Mouse (Mus musculus) hindbrain, embryonic 14.5 days (tissue): ENCODE results near the gene Sh3gl1. TPM values are rescaled to one million over a fixed set of nuclear protein-coding genes. Genes with fewer than 3 reads are reported as not detected.

Experiments
- ATAC-seq: fragments of 200-750 bp; cut with Nextera tagmentation; 2 replicates; pipeline ENCODE4 v1.8.0; 2017; ENCODE audit warnings: moderate number of reproducible peaks, mild to moderate bottlenecking, moderate TSS enrichment, moderate library complexity; ENCODE audit not compliant: low FRiP score
- DNase-seq: peaks from one replicate; pipeline ENCODE4 v3.0.0-alpha.2; 2015; ENCODE audit warnings: low spot score
- H3K27ac ChIP-seq: fragments of 300-500 bp; sonication (generic); 2 replicates; pipeline ENCODE4 v1.5.1; 2014; ENCODE audit warnings: mild to moderate bottlenecking, moderate library complexity
- H3K27me3 ChIP-seq: fragments of 300-500 bp; sonication (generic); 2 replicates; pipeline ENCODE4 v1.6.1; 2014; ENCODE audit warnings: mild to moderate bottlenecking, low read length, mixed read lengths; ENCODE audit not compliant: control insufficient read depth, insufficient read depth
- H3K36me3 ChIP-seq: fragments of 300-500 bp; sonication (generic); replicated peaks from 2 replicates; pipeline ENCODE4 v1.6.1; 2014; ENCODE audit not compliant: control insufficient read depth, insufficient read depth
- H3K4me1 ChIP-seq: fragments of 300-500 bp; sonication (generic); replicated peaks from 2 replicates; pipeline ENCODE4 v1.6.1; 2014; ENCODE audit warnings: antibody characterized with exemption, low read length, mixed read lengths; ENCODE audit not compliant: control insufficient read depth, insufficient read depth
- H3K4me2 ChIP-seq: fragments of 300-500 bp; sonication (generic); replicated peaks from 2 replicates; pipeline ENCODE4 v1.6.1; 2014; ENCODE audit warnings: mild to moderate bottlenecking, moderate library complexity
- H3K4me3 ChIP-seq: fragments of 300-500 bp; sonication (generic); replicated peaks from 2 replicates; pipeline ENCODE4 v1.5.1; 2014; ENCODE audit warnings: mild to moderate bottlenecking, low read length
- H3K9ac ChIP-seq: fragments of 300-500 bp; sonication (generic); 2 replicates; pipeline ENCODE4 v1.6.1; 2014
- H3K9me3 ChIP-seq: fragments of 300-500 bp; sonication (generic); 2 replicates; pipeline ENCODE4 v1.6.1; 2016; ENCODE audit warnings: low read length; ENCODE audit not compliant: control insufficient read depth
- WGBS: fragments of 180-500 bp; shearing (Covaris S2); extraction: QIAGEN DNeasy Blood & Tissue Kit; methylation state at CpG from one replicate; pipeline ENCODE4 v1.1.7; 2014; 5-methylcytosine and 5-hydroxymethylcytosine counted together
- polyA plus RNA-seq: library from polyadenylated mRNA; unstranded; fragments of >200 nt; fragmentation: Nextera tagmentation; extraction: Ambion mirVana; gene quantifications from 2 replicates; pipeline ENCODE4 v1.2.1, GENCODE M21; 2014

Sh3gl1 gene
- polyA plus RNA-seq, 1 experiment from 2014 or later: 91.1 TPM

DNA sequence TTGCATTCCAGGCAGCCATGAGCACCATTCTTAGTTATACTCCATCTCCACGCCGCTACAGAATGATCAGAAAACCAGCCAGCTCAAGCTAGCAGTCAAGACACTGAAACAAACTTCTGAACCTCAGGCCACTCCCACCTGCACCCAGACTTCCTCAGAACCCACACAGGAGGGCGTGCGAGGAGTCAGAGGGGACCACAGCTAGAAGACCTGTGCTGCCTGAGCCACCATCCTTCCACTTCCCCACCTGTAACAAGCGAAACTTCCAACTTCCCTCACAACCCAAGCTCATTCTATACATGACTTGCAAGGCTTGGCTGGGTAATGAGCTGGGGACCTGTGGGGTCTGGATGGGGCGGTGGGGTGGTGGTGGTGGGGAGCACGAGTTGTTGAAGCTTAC lies 3.6 kb downstream of the Sh3gl1 start:
- Histone ChIP-seq H3K4me2 (no peak overlapping the region), H3K36me3 (peaks cover 39% of the 10 kb centered on the region), H3K4me1 (peaks cover 12% of the 10 kb centered on the region; the same call in 1 of the 2 replicates), H3K27me3 (no peaks in the 10 kb centered on the region), H3K27ac (no peak overlapping the region), H3K4me3 (no peak overlapping the region), H3K9me3 (no peaks in the 10 kb centered on the region), H3K9ac (0 out of 2 replicates have a peak overlapping the region, but pooled peaks have one; percentile 20)
- DNase-seq: no peak
- 80% methylated on average over 7 of the region's 7 CpGs for WGBS
- no peak for ATAC-seq

DNA sequence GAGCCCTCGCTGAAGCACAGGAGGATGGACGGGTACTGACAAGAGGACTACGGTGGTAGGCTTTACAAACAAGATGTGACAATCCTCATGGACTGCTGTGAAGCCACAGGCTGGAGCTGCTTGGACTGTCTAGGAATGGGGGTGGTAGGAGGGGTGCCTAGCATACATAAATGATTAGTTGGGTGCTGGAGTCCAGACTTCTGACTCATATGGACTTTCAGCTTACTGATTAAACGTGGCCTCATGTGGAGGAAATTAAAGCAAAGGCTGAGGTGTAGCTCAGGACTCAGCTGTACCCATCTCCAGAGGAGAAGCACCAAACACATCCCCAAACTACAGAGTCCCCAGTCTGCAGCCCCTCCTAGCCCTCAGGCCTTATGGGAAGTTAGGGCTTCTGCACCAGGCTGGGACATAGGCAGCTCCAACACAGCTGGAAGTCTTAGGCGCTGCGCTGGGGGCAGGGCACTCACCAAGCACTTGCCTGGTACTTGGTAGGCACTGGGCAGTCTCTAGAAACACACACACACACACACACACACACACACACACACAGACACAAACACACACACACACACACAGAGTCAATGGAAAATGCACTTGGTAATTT lies 4.2 kb downstream of the Sh3gl1 start:
- WGBS: 78% methylated on average over 6 of the region's 6 CpGs
- H3K4me2 ChIP-seq: no peak overlapping the region
- H3K4me3 ChIP-seq: no peak overlapping the region
- H3K9me3 ChIP-seq: no peaks in the 10 kb centered on the region
- ATAC-seq: no peak
- H3K27ac ChIP-seq: no peak overlapping the region
- DNase-seq: no peak
- H3K36me3 ChIP-seq: peaks cover 45% of the 10 kb centered on the region
- peaks cover 12% of the 10 kb centered on the region; the same call in 1 of the 2 replicates for H3K4me1 ChIP-seq
- no peaks in the 10 kb centered on the region for H3K27me3 ChIP-seq
- H3K9ac ChIP-seq: no peak overlapping the region

- H3K4me1 ChIP-seq: peaks cover 12% of the 10 kb centered on the region; the same call in 1 of the 2 replicates
Measured at GRCm38 (mm10) chr17:56031431-56031830, 5.0 kb downstream of the Sh3gl1 start.

DNA sequence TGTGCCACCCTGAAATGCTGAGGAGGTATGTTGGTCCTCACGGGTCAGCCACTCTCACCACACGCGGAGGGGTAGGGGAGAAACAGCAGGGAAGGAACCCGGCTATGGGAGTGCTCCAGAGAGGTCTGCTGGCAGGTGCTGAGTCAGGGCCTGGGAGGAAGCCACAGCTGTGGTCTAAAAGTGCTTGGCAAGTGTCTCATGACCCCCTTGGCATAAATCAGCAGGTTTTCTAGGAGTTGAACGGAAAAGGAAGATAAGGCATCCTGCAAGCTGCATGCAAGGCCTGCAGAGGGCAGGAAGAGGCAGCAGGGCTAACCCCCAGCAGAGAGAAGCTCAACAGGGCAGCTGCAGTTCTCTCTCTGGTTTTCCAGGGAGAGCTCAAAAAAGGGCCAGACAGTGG lies 5.5 kb downstream of the Sh3gl1 start:
- no peak overlapping the region for H3K9ac ChIP-seq
- WGBS: 75% methylated on average over 5 of the region's 5 CpGs
- no peak overlapping the region for H3K4me3 ChIP-seq
- ATAC-seq (no peak), DNase-seq (no peak)
- H3K27ac ChIP-seq: no peak overlapping the region
- H3K4me2 ChIP-seq: no peak overlapping the region
- no peaks in the 10 kb centered on the region for H3K27me3 ChIP-seq
- peaks cover 12% of the 10 kb centered on the region; the same call in 1 of the 2 replicates for H3K4me1 ChIP-seq
- no peaks in the 10 kb centered on the region for H3K9me3 ChIP-seq
- peaks cover 48% of the 10 kb centered on the region for H3K36me3 ChIP-seq

More at GRCm38 (mm10) chr17:56031431-56031830, 5.0 kb downstream of the Sh3gl1 start:
- Histone ChIP-seq H3K36me3 (peaks cover 48% of the 10 kb centered on the region), H3K27ac (no peak overlapping the region), H3K27me3 (no peaks in the 10 kb centered on the region), H3K9ac (no peak overlapping the region), H3K4me2 (no peak overlapping the region), H3K4me3 (no peak overlapping the region), H3K9me3 (no peaks in the 10 kb centered on the region)
- DNase-seq: no peak
- no peak for ATAC-seq
- 94% methylated on average over 7 of the region's 7 CpGs for WGBS

GRCm38 (mm10) chr17:56030238-56030870 lies 6.1 kb downstream of the Sh3gl1 start:
- Histone ChIP-seq H3K4me1 (peaks cover 6% of the 10 kb centered on the region; the same call in 1 of the 2 replicates), H3K4me3 (no peak overlapping the region), H3K4me2 (no peak overlapping the region), H3K27ac (no peak overlapping the region), H3K9me3 (no peaks in the 10 kb centered on the region), H3K27me3 (no peaks in the 10 kb centered on the region), H3K36me3 (peaks cover 48% of the 10 kb centered on the region), H3K9ac (no peak overlapping the region)
- DNase-seq: no peak
- WGBS: 87% methylated on average over 9 of the region's 9 CpGs
- no peak for ATAC-seq

DNA sequence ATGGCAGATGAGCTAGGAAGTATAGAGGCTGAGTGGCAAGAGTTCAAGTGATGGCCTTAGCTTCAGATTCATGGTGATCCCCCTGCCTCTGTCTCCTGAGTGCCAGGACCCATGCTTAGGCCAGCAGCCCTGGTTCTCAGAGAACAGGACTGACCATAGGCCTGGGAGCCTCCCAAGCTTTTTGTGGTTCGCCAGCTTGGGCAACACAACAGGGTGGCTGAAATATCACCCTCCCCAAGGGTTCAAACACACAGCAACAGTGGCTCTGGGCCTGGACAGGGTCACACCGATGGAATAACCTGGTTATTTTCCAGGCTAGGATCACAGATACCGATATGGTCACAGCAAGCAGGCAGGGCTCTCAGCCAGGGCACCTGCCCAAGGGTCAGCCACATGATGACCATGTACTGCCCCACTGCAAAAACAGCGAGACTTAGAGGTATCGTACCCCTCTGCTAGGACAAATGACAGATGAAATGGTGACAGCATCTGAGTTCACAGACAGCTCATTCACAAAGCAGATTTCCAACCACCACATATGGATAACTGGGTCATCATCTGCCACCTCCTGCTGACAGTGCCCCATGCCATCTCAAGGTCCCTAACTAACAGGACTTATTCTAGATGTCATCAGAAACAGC lies 8.5 kb downstream of the Sh3gl1 start:
- ATAC-seq (no peak), DNase-seq (no peak)
- no peak overlapping the region for H3K9ac ChIP-seq
- no peak overlapping the region for H3K4me2 ChIP-seq
- H3K9me3 ChIP-seq: no peaks in the 10 kb centered on the region
- WGBS: 95% methylated on average over 5 of the region's 5 CpGs
- H3K36me3 ChIP-seq: peaks cover 29% of the 10 kb centered on the region
- H3K27ac ChIP-seq: no peak overlapping the region
- H3K27me3 ChIP-seq: no peaks in the 10 kb centered on the region
- no peak overlapping the region for H3K4me3 ChIP-seq
- 0 out of 2 replicates have a peak, but pooled peaks cover 8% of the 10 kb centered on the region for H3K4me1 ChIP-seq

GRCm38 (mm10) chr17:56026881-56027280 lies 9.6 kb downstream of the Sh3gl1 start:
- H3K4me2 ChIP-seq: no peak overlapping the region
- H3K4me3 ChIP-seq: no peak overlapping the region
- 85% methylated on average over 1 of the region's 1 CpGs for WGBS
- ATAC-seq (no peak), DNase-seq (no peak)
- H3K9me3 ChIP-seq: no peaks in the 10 kb centered on the region
- peaks cover 14% of the 10 kb centered on the region; the same call in 1 of the 2 replicates for H3K4me1 ChIP-seq
- H3K9ac ChIP-seq: no peak overlapping the region
- H3K36me3 ChIP-seq: peaks cover 21% of the 10 kb centered on the region
- no peaks in the 10 kb centered on the region for H3K27me3 ChIP-seq
- no peak overlapping the region for H3K27ac ChIP-seq

DNA sequence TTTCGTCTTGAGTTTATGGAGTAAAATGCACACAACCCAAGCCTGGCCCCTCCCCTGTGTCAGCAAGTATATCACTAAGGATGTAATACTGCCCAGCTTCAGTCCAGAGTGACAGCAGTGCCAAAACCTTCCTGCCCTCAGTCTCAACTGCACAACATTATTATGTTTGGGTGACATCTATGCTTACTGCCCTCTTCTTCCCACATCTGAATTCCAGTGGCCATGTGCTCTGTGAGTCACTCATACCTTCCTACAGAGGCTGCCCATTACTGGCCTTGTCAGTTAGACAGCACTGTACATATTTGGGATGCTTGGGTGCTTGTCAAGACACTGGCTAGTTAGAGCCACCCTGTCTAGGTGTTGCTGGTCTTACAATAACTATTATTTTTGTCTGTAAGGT lies 10.1 kb downstream of the Sh3gl1 start:
- Histone ChIP-seq H3K27ac (no peak overlapping the region), H3K9me3 (no peaks in the 10 kb centered on the region), H3K9ac (no peak overlapping the region), H3K4me1 (peaks cover 14% of the 10 kb centered on the region; the same call in 1 of the 2 replicates), H3K27me3 (no peaks in the 10 kb centered on the region), H3K36me3 (peaks cover 20% of the 10 kb centered on the region), H3K4me3 (no peak overlapping the region), H3K4me2 (no peak overlapping the region)
- ATAC-seq (no peak), DNase-seq (no peak)
- WGBS: 95% methylated on average over 1 of the region's 1 CpGs

DNA sequence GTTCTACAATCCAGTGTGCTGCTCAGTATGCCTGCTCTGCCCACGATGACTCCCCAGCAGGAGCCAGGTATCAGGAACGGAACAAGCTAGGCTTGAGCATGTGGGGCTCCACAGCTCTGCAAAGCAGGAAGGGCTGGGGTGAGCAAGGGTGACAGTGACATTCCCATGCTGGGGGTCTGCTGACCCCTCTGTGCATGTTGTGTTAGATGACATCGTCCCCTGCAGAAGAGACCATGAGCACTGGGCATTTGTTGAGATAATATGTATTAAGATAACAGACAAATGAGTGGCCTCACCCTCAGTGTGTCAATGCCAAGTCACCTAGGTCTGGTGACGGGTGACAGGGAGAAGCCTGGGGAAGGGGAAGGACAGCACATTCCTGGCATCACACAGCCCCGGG lies 11.5 kb downstream of the Sh3gl1 start:
- H3K27me3 ChIP-seq: no peaks in the 10 kb centered on the region
- WGBS: 87% methylated on average over 5 of the region's 5 CpGs
- peaks cover 14% of the 10 kb centered on the region; the same call in 1 of the 2 replicates for H3K4me1 ChIP-seq
- H3K36me3 ChIP-seq: peaks cover 23% of the 10 kb centered on the region
- DNase-seq (no peak), ATAC-seq (no peak)
- H3K4me3 ChIP-seq: no peak overlapping the region
- no peak overlapping the region for H3K27ac ChIP-seq
- no peak overlapping the region for H3K9ac ChIP-seq
- H3K9me3 ChIP-seq: no peaks in the 10 kb centered on the region
- no peak overlapping the region for H3K4me2 ChIP-seq
